Mouse (Mus musculus) limb, embryonic 10.5 days (tissue): ENCODE measurements around the gene Nrip3. TPM values are rescaled to one million over a fixed set of nuclear protein-coding genes. Genes with fewer than 3 reads are reported as not detected.

Experiments
- DNase-seq: peaks from one replicate; pipeline ENCODE4 v3.0.0-alpha.2; 2017; ENCODE audit warnings: low spot score
- H3K27ac ChIP-seq: fragments of 300-500 bp; sonication (generic); 2 replicates; pipeline ENCODE4 v1.5.1; 2016; ENCODE audit warnings: mild to moderate bottlenecking
- H3K27me3 ChIP-seq: fragments of 300-500 bp; sonication (generic); 2 replicates; pipeline ENCODE4 v1.6.1; 2016; ENCODE audit warnings: low read depth, mild to moderate bottlenecking; ENCODE audit not compliant: poor library complexity, severe bottlenecking
- H3K36me3 ChIP-seq: fragments of 300-500 bp; sonication (generic); 2 replicates; pipeline ENCODE4 v1.6.1; 2016; ENCODE audit warnings: mild to moderate bottlenecking, moderate library complexity
- H3K4me1 ChIP-seq: fragments of 300-500 bp; sonication (generic); 2 replicates; pipeline ENCODE4 v1.6.1; 2016
- H3K4me3 ChIP-seq: fragments of 300-500 bp; sonication (generic); 2 replicates; pipeline ENCODE4 v1.5.1; 2016; ENCODE audit warnings: mild to moderate bottlenecking, moderate library complexity
- H3K9me3 ChIP-seq: fragments of 300-500 bp; sonication (generic); replicated peaks from 2 replicates; pipeline ENCODE4 v1.6.1; 2016; ENCODE audit warnings: mild to moderate bottlenecking
- WGBS: fragments of 180-500 bp; shearing (Covaris S2); methylation state at CpG from one replicate; pipeline ENCODE4 v1.1.7; 2016; 5-methylcytosine and 5-hydroxymethylcytosine counted together
- polyA plus RNA-seq: library from polyadenylated mRNA; unstranded; fragments of >200 nt; fragmentation: Nextera tagmentation; extraction: Ambion mirVana; gene quantifications from 2 replicates; pipeline ENCODE4 v1.2.1, GENCODE M21; 2016

The Nrip3 gene
- polyA plus RNA-seq, 1 experiment from 2014 or later = 0.11 TPM

- H3K27me3 ChIP-seq = no peaks in the 10 kb centered on the region
- WGBS = 90% methylated on average over 2 of the region's 2 CpGs
- no peaks in the 10 kb centered on the region for H3K4me1 ChIP-seq
- DNase-seq = no peak
- no peak overlapping the region for H3K27ac ChIP-seq
- peaks cover 46% of the 10 kb centered on the region for H3K36me3 ChIP-seq
- no peaks in the 10 kb centered on the region for H3K9me3 ChIP-seq
- H3K4me3 ChIP-seq = no peak overlapping the region
Measured at GRCm38 (mm10) chr7:109713434-109713982, 68.3 kb downstream of the Nrip3 start.

GRCm38 (mm10) chr7:109712198-109712597 is 69.6 kb downstream of the Nrip3 start:
- DNase-seq = no peak
- H3K4me3 ChIP-seq = no peak overlapping the region
- no peaks in the 10 kb centered on the region for H3K4me1 ChIP-seq
- WGBS = 90% methylated on average over 7 of the region's 7 CpGs
- H3K27ac ChIP-seq = no peak overlapping the region
- no peaks in the 10 kb centered on the region for H3K27me3 ChIP-seq
- no peaks in the 10 kb centered on the region for H3K9me3 ChIP-seq
- peaks cover 59% of the 10 kb centered on the region for H3K36me3 ChIP-seq

GRCm38 (mm10) chr7:109710069-109710468 is 71.8 kb downstream of the Nrip3 start:
- Histone ChIP-seq H3K27ac (no peak overlapping the region), H3K27me3 (no peaks in the 10 kb centered on the region), H3K36me3 (peaks cover 59% of the 10 kb centered on the region), H3K4me3 (no peak overlapping the region), H3K9me3 (no peaks in the 10 kb centered on the region), H3K4me1 (no peaks in the 10 kb centered on the region)
- 88% methylated on average over 1 of the region's 1 CpGs for WGBS
- DNase-seq = no peak

- Histone ChIP-seq H3K4me1 (peaks cover 3% of the 10 kb centered on the region; the same call in 1 of the 2 replicates), H3K36me3 (peaks cover 59% of the 10 kb centered on the region), H3K27me3 (no peaks in the 10 kb centered on the region), H3K27ac (no peak overlapping the region), H3K4me3 (no peak overlapping the region), H3K9me3 (no peaks in the 10 kb centered on the region)
- no peak for DNase-seq
- WGBS = 72% methylated on average over 3 of the region's 3 CpGs
Measured at GRCm38 (mm10) chr7:109708961-109709382, 72.9 kb downstream of the Nrip3 start.

Other genes with a start within 250 kb of the Nrip3 start
- 41.4 and 53.5 TPM in 2 replicates for gene St5, start 78.4 kb downstream of the Nrip3 start, polyA plus RNA-seq
- 26.8 and 27.5 TPM in 2 replicates for gene Akip1, start 78.3 kb downstream of the Nrip3 start, polyA plus RNA-seq
- not detected in 2 replicates for gene BC051019, start 58.2 kb downstream of the Nrip3 start, polyA plus RNA-seq
- gene Ascl3, start 50.3 kb downstream of the Nrip3 start, polyA plus RNA-seq = 0.35 TPM in 1 of 2 replicates, not detected in the other
- gene Tmem9b, start 29.1 kb downstream of the Nrip3 start, polyA plus RNA-seq = 17.3 and 18.0 TPM in 2 replicates
- gene Scube2, start 83.7 kb upstream of the Nrip3 start, polyA plus RNA-seq = 0.21 and 0.25 TPM in 2 replicates
- 27.6 and 30.0 TPM in 2 replicates for gene Dennd5a, start 178.4 kb upstream of the Nrip3 start, polyA plus RNA-seq
- gene Tmem41b, start 204.9 kb upstream of the Nrip3 start, polyA plus RNA-seq = 68.4 and 73.9 TPM in 2 replicates
- 49.2 and 51.6 TPM in 2 replicates for gene Ipo7, start 236.2 kb upstream of the Nrip3 start, polyA plus RNA-seq